Mouse (Mus musculus) embryonic facial prominence, embryonic 11.5 days (tissue): ENCODE measurements at regions not wholly inside any gene's neighbourhood (a gene's known extent, or its start where the extent isn't known, plus 50 kb on each side); places are given as distances from the start of the nearest gene placed in this dataset.

ENCODE experiments used
- ATAC-seq: fragments of 200-750 bp; cut with Nextera tagmentation; replicated peaks from 2 replicates; pipeline ENCODE4 v1.8.0; 2017; ENCODE audit warnings: low read depth; ENCODE audit not compliant: insufficient number of reproducible peaks, low FRiP score, low TSS enrichment
- DNase-seq: peaks from one replicate; pipeline ENCODE4 v3.0.0-alpha.2; 2015; ENCODE audit warnings: low spot score
- H3K27ac ChIP-seq: fragments of 300-500 bp; sonication (generic); replicated peaks from 2 replicates; pipeline ENCODE4 v1.5.1; 2014; ENCODE audit warnings: mild to moderate bottlenecking, low read depth, low read length, control low read depth
- H3K27me3 ChIP-seq: fragments of 300-500 bp; sonication (generic); 2 replicates; pipeline ENCODE4 v1.6.1; 2014; ENCODE audit warnings: mild to moderate bottlenecking, low read length, moderate library complexity, mixed read lengths; ENCODE audit not compliant: control insufficient read depth, insufficient read depth
- H3K36me3 ChIP-seq: fragments of 300-500 bp; sonication (generic); replicated peaks from 2 replicates; pipeline ENCODE4 v1.6.1; 2014; ENCODE audit warnings: low read depth, mild to moderate bottlenecking, low read length, moderate library complexity, mixed read lengths; ENCODE audit not compliant: control insufficient read depth, insufficient read depth
- H3K4me1 ChIP-seq: fragments of 300-500 bp; sonication (generic); 2 replicates; pipeline ENCODE4 v1.6.1; 2014; ENCODE audit warnings: low read length, mixed read lengths; ENCODE audit not compliant: control insufficient read depth, insufficient read depth
- H3K4me2 ChIP-seq: fragments of 300-500 bp; sonication (generic); 2 replicates; pipeline ENCODE4 v1.6.1; 2014; ENCODE audit warnings: low read depth, mild to moderate bottlenecking, control low read depth, low read length, moderate library complexity
- H3K4me3 ChIP-seq: fragments of 300-500 bp; sonication (generic); 2 replicates; pipeline ENCODE4 v1.5.1; 2014; ENCODE audit warnings: low read depth, low read length, control low read depth
- H3K9ac ChIP-seq: fragments of 300-500 bp; sonication (generic); replicated peaks from 2 replicates; pipeline ENCODE4 v1.6.1; 2014; ENCODE audit warnings: mild to moderate bottlenecking, control low read depth, low read length
- H3K9me3 ChIP-seq: fragments of 300-500 bp; sonication (generic); replicated peaks from 2 replicates; pipeline ENCODE4 v1.6.1; 2016; ENCODE audit warnings: mild to moderate bottlenecking, low read length, inconsistent platforms, mixed read lengths; ENCODE audit not compliant: control insufficient read depth
- WGBS: fragments of 180-500 bp; shearing (Covaris S2); extraction: QIAGEN DNeasy Blood & Tissue Kit; methylation state at CpG from one replicate; pipeline ENCODE4 v1.1.7; 2014; 5-methylcytosine and 5-hydroxymethylcytosine counted together

DNA sequence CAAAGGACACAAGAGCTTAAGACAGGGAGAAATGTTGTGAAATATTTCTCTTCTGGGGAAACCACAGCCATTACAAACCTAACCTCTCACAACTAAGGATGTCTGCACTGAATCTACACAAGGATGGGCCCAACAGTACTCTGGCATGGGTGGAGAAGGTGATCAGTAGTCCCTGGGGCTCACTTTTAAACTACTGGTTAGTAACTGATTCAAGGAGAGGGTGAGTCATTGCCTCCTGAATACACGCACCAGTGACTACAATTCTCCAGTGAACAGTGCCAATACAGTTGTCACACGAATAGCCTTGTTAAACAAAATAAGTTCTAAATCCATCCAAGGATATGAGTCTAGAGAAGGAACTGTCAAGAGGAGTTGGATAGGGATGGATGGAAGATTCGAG is 232.6 kb upstream of the Gm21830 start:
- no peak for ATAC-seq
- no peak overlapping the region for H3K9ac ChIP-seq
- H3K9me3 ChIP-seq: no peaks in the 10 kb centered on the region
- H3K4me1 ChIP-seq: no peaks in the 10 kb centered on the region
- H3K27ac ChIP-seq: no peak overlapping the region
- H3K4me3 ChIP-seq: no peak overlapping the region
- no peak overlapping the region for H3K4me2 ChIP-seq
- no peaks in the 10 kb centered on the region for H3K36me3 ChIP-seq
- DNase-seq: no peak
- WGBS: 80% methylated on average over 3 of the region's 3 CpGs
- no peaks in the 10 kb centered on the region for H3K27me3 ChIP-seq

GRCm38 (mm10) chr2:67221061-67221802 is 192.3 kb upstream of the Gm21830 start:
- 65% methylated on average over 2 of the region's 2 CpGs for WGBS
- ATAC-seq: no peak
- H3K4me3 ChIP-seq: no peak overlapping the region
- H3K9me3 ChIP-seq: no peaks in the 10 kb centered on the region
- no peak overlapping the region for H3K4me2 ChIP-seq
- no peak overlapping the region for H3K9ac ChIP-seq
- H3K27ac ChIP-seq: no peak overlapping the region
- H3K36me3 ChIP-seq: no peaks in the 10 kb centered on the region
- DNase-seq: no peak
- H3K27me3 ChIP-seq: no peaks in the 10 kb centered on the region
- no peaks in the 10 kb centered on the region for H3K4me1 ChIP-seq

GRCm38 (mm10) chr2:67226299-67226698 is 187.2 kb upstream of the Gm21830 start:
- H3K4me2 ChIP-seq: no peak overlapping the region
- no peaks in the 10 kb centered on the region for H3K27me3 ChIP-seq
- no peak overlapping the region for H3K9ac ChIP-seq
- no peak overlapping the region for H3K27ac ChIP-seq
- no peaks in the 10 kb centered on the region for H3K9me3 ChIP-seq
- no peaks in the 10 kb centered on the region for H3K4me1 ChIP-seq
- no peaks in the 10 kb centered on the region for H3K36me3 ChIP-seq
- WGBS: 84% methylated on average over 2 of the region's 2 CpGs
- no peak overlapping the region for H3K4me3 ChIP-seq
- DNase-seq (peak; percentile 9), ATAC-seq (no peak)

GRCm38 (mm10) chr2:67257455-67257854 is 156.1 kb upstream of the Gm21830 start:
- DNase-seq: no peak
- Histone ChIP-seq H3K27me3 (no peaks in the 10 kb centered on the region), H3K4me1 (no peaks in the 10 kb centered on the region), H3K27ac (no peak overlapping the region), H3K36me3 (no peaks in the 10 kb centered on the region), H3K4me3 (no peak overlapping the region), H3K9ac (no peak overlapping the region), H3K4me2 (no peak overlapping the region), H3K9me3 (no peaks in the 10 kb centered on the region)
- no peak; the same call in 1 of the 2 replicates for ATAC-seq
- 48% methylated on average over 1 of the region's 1 CpGs for WGBS
